In genomic region chr12:30605941-30606340, GRCm38 (mm10) we compare ENCODE assay signal across 19 mouse cellular contexts.
"Had no signal": no experiment of that assay in that cellular context is flagged by ENCODE, and none has a peak within 500 bp of the region (broad histone marks: within the 10 kb centered on the region; RNA-seq: fewer than 3 reads in every experiment).

No protein-coding gene starts in this region.

- H3K27me3 ChIP-seq: liver, embryonic 12.5 days; liver, embryonic 15.5 days; lung, embryonic 15.5 days; midbrain, embryonic 12.5 days; midbrain, embryonic 15.5 days; neural tube, embryonic 12.5 days; neural tube, embryonic 15.5 days; stomach, embryonic 15.5 days had no signal

- H3K9me3 ChIP-seq: limb, embryonic 10.5 days; limb, embryonic 13.5 days; liver, embryonic 12.5 days; liver, embryonic 15.5 days; lung, embryonic 15.5 days; midbrain, embryonic 12.5 days; midbrain, embryonic 15.5 days; neural tube, embryonic 12.5 days; neural tube, embryonic 15.5 days; stomach, embryonic 15.5 days had no signal

- ATAC-seq: intestine, embryonic 16.5 days; liver, embryonic 12.5 days; midbrain, embryonic 15.5 days had no signal

- H3K9ac ChIP-seq: limb, embryonic 13.5 days; liver, embryonic 12.5 days; liver, embryonic 15.5 days; lung, embryonic 15.5 days; midbrain, embryonic 12.5 days; midbrain, embryonic 15.5 days; neural tube, embryonic 12.5 days; neural tube, embryonic 15.5 days; stomach, embryonic 15.5 days had no signal

- H3K36me3 ChIP-seq: limb, embryonic 10.5 days; limb, embryonic 13.5 days; liver, embryonic 12.5 days; liver, embryonic 15.5 days; lung, embryonic 15.5 days; midbrain, embryonic 12.5 days; midbrain, embryonic 15.5 days; neural tube, embryonic 12.5 days; neural tube, embryonic 15.5 days; stomach, embryonic 15.5 days had no signal

- DNase-seq: kidney, adult 18-20 months; kidney, adult 9 months; kidney, postnatal 25 days; liver; right cerebral cortex, adult 18-20 months; right cerebral cortex, postnatal 14 days; right cerebral cortex, postnatal 4 days; thymus, postnatal 36 days had no signal

- H3K4me1 ChIP-seq: liver, embryonic 12.5 days; liver, embryonic 15.5 days; midbrain, embryonic 12.5 days; midbrain, embryonic 15.5 days; neural tube, embryonic 12.5 days; neural tube, embryonic 15.5 days had no signal

- H3K4me2 ChIP-seq: limb, embryonic 13.5 days; liver, embryonic 12.5 days; liver, embryonic 15.5 days; lung, embryonic 15.5 days; midbrain, embryonic 12.5 days; midbrain, embryonic 15.5 days; neural tube, embryonic 12.5 days; neural tube, embryonic 15.5 days; stomach, embryonic 15.5 days had no signal

- H3K4me3 ChIP-seq: limb, embryonic 10.5 days; limb, embryonic 13.5 days; liver, embryonic 12.5 days; liver, embryonic 15.5 days; lung, embryonic 15.5 days; midbrain, embryonic 12.5 days; midbrain, embryonic 15.5 days; neural tube, embryonic 12.5 days; neural tube, embryonic 15.5 days; stomach, embryonic 15.5 days had no signal

- H3K27ac ChIP-seq: limb, embryonic 13.5 days; liver, embryonic 12.5 days; liver, embryonic 15.5 days; lung, embryonic 15.5 days; midbrain, embryonic 12.5 days; midbrain, embryonic 15.5 days; neural tube, embryonic 12.5 days; neural tube, embryonic 15.5 days; stomach, embryonic 15.5 days had no signal
